ENCODE assay signal across 8 mouse cellular contexts in the genomic region with DNA sequence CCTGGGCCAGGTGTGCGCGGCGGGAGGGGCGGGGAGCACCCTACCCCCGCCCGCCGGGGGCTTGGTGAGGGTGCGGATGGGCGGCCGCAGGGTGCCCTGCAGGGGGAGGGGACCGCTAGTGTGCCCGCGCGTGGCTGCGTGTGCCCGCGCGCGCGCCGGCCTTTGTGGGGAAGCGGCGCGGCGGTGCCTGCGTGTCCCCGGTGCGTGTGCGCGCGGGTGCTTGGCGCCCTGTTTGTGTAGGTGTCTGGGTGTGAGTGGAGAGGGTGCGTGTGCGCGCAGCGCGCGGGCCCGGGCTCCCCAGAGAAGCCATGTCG. TPM values are rescaled to one million over a fixed set of nuclear protein-coding genes. Genes with fewer than 3 reads are reported as not detected.
DNase-seq lines count a peak whose midpoint lies in the region; ATAC-seq and TF ChIP-seq lines count a peak whose summit lies in the region.

No protein-coding gene starts in this region.

- no peak for TF ChIP-seq CTCF in embryonic fibroblast, embryonic 13.5 days (IDR thresholded peaks at IDR 0.05; ENCODE audit: borderline replicate concordance, insufficient read depth, low read length)

- peak overlapping the region; percentile 92 for H3K9ac ChIP-seq in heart, embryonic 15.5 days
- peak overlapping the region; percentile 99 for H3K9ac ChIP-seq in midbrain, embryonic 14.5 days (replicated peaks; ENCODE audit: low read length)

- peaks cover 62% of the 10 kb centered on the region for H3K4me1 ChIP-seq in heart, embryonic 15.5 days (replicated peaks)
- H3K4me1 ChIP-seq in embryonic fibroblast, embryonic 13.5 days (ENCODE audit: control insufficient read depth, insufficient read depth, low read length): peaks cover 6% of the 10 kb centered on the region
- H3K4me1 ChIP-seq in midbrain, embryonic 14.5 days (ENCODE audit: control insufficient read depth, insufficient read depth, low read length): peaks cover 44% of the 10 kb centered on the region

- peak overlapping the region; percentile 99 for H3K4me2 ChIP-seq in heart, embryonic 15.5 days
- H3K4me2 ChIP-seq in midbrain, embryonic 14.5 days (ENCODE audit: low read length): peak overlapping the region; percentile 60

- intact Hi-C loops in heart, postnatal 10 days (cut with DNase I): loop anchor here (1.0 kb wide), 1 partner anchor 54 kb away; the partner anchor contains the start of genes Asf1b and Gm10644

- peak overlapping the region; percentile 96 for H3K27ac ChIP-seq in heart, embryonic 15.5 days
- no peak overlapping the region for H3K27ac ChIP-seq in embryonic fibroblast, embryonic 13.5 days (ENCODE audit: insufficient read depth, low read length)
- peak overlapping the region; percentile 99 for H3K27ac ChIP-seq in midbrain, embryonic 14.5 days (replicated peaks; ENCODE audit: low read depth, low read length)

- peak overlapping the region; percentile 94 for H3K4me3 ChIP-seq in heart, embryonic 15.5 days
- H3K4me3 ChIP-seq in embryonic fibroblast, embryonic 13.5 days (ENCODE audit: insufficient read depth, low read length): peak overlapping the region; percentile 59
- peak overlapping the region; percentile 99 for H3K4me3 ChIP-seq in midbrain, embryonic 14.5 days (replicated peaks; ENCODE audit: low read depth, low read length)

- no peaks in the 10 kb centered on the region for H3K9me3 ChIP-seq in heart, embryonic 15.5 days (replicated peaks)
- no peaks in the 10 kb centered on the region for H3K9me3 ChIP-seq in midbrain, embryonic 14.5 days (ENCODE audit: control insufficient read depth, low read length)

- no peak for DNase-seq in heart, postnatal 10 days
- peak; percentile 43 for DNase-seq in Muller cell, postnatal 12 days (ENCODE audit: inconsistent ontology term)
- peak; percentile 65 to 78 for DNase-seq in layer of hippocampus, postnatal 36 days
- DNase-seq in midbrain, embryonic 14.5 days: peak; percentile 91
- peak; percentile 30 to 35 for DNase-seq in thymus, postnatal 10 days (ENCODE audit: low spot score in 2 of 2)
- no peak for DNase-seq in B cell, adult 2 months

- ATAC-seq in heart, embryonic 15.5 days (replicated peaks; ENCODE audit: insufficient number of reproducible peaks, insufficient read depth, low FRiP score, low read depth): no peak
- no peak for ATAC-seq in midbrain, embryonic 14.5 days (ENCODE audit: low FRiP score, low TSS enrichment)

- H3K36me3 ChIP-seq in heart, embryonic 15.5 days: 0 out of 2 replicates have a peak, but pooled peaks cover 3% of the 10 kb centered on the region
- no peaks in the 10 kb centered on the region for H3K36me3 ChIP-seq in midbrain, embryonic 14.5 days (ENCODE audit: control insufficient read depth, insufficient read depth, low read length)

- peaks cover 8% of the 10 kb centered on the region for H3K27me3 ChIP-seq in heart, embryonic 15.5 days
- H3K27me3 ChIP-seq in midbrain, embryonic 14.5 days (ENCODE audit: control insufficient read depth, insufficient read depth, low read length): no peaks in the 10 kb centered on the region

- WGBS in heart, embryonic 15.5 days: 0% methylated on average over 26 of the region's 40 CpGs
- under 1% methylated on average over 29 of the region's 40 CpGs for WGBS in midbrain, embryonic 14.5 days

- TF ChIP-seq POLR2A in embryonic fibroblast, embryonic 13.5 days (IDR thresholded peaks at IDR 0.05; ENCODE audit: low read depth, low read length): no peak

RNA-seq across cellular contexts. Expression of gene Adgrl1, which starts 1.0 kb away (rescaled TPM):
- 7.1 and 10.7 TPM in 2 replicates for polyA plus RNA-seq in heart, embryonic 15.5 days (2015; fragmentation: Nextera tagmentation; extraction: Ambion mirVana)
- total RNA-seq in heart, postnatal 10 days (2021): 10 to 100 TPM; 29.8 to 29.9 TPM
- polyA plus RNA-seq in embryonic fibroblast, embryonic 13.5 days (2011; ENCODE audit: insufficient read length, low read depth, missing spikeins): 67.4 and 95.4 TPM in 2 replicates
- 100 to 1,000 TPM; 319 to 321 TPM for total RNA-seq in layer of hippocampus, postnatal 36 days (2021)
- 77.2 and 92.7 TPM in 2 replicates for polyA plus RNA-seq in midbrain, embryonic 14.5 days (2014; fragmentation: Nextera tagmentation; extraction: Ambion mirVana)

RNA-seq across cellular contexts. Expression of gene Gm10644, which starts 54.1 kb away (rescaled TPM):
- polyA plus RNA-seq in heart, embryonic 15.5 days (2015; fragmentation: Nextera tagmentation; extraction: Ambion mirVana): 0.76 and 0.93 TPM in 2 replicates
- total RNA-seq in heart, postnatal 10 days (2021): under 1 TPM; 0.20 to 0.22 TPM
- not detected in 2 replicates for polyA plus RNA-seq in embryonic fibroblast, embryonic 13.5 days (2011; ENCODE audit: insufficient read length, low read depth, missing spikeins)
- total RNA-seq in layer of hippocampus, postnatal 36 days (2021): under 1 TPM; 0.43 to 0.47 TPM
- 1.0 and 1.1 TPM in 2 replicates for polyA plus RNA-seq in midbrain, embryonic 14.5 days (2014; fragmentation: Nextera tagmentation; extraction: Ambion mirVana)

RNA-seq across cellular contexts. Expression of gene Asf1b, which starts 54.4 kb away (rescaled TPM):
- polyA plus RNA-seq in heart, embryonic 15.5 days (2015; fragmentation: Nextera tagmentation; extraction: Ambion mirVana): 55.8 and 63.3 TPM in 2 replicates
- total RNA-seq in heart, postnatal 10 days (2021): 1 to 10 TPM; 7.6 to 7.8 TPM
- polyA plus RNA-seq in embryonic fibroblast, embryonic 13.5 days (2011; ENCODE audit: insufficient read length, low read depth, missing spikeins): 16.6 and 17.2 TPM in 2 replicates
- under 1 TPM; 0.32 to 0.48 TPM for total RNA-seq in layer of hippocampus, postnatal 36 days (2021)
- polyA plus RNA-seq in midbrain, embryonic 14.5 days (2014; fragmentation: Nextera tagmentation; extraction: Ambion mirVana): 7.9 and 15.5 TPM in 2 replicates

Comparison
In these comparisons a context has a peak if more than half of its experiments do, and no peak if none do; other contexts are left out.
1. DNase-seq: peak in Muller cell, postnatal 12 days (single experiment), layer of hippocampus, postnatal 36 days (2 of 2), midbrain, embryonic 14.5 days (single experiment) and thymus, postnatal 10 days (2 of 2); none in heart, postnatal 10 days (0 of 2) and B cell, adult 2 months (0 of 2).
2. Peak in every context shown above with its lines, with median percentiles within 50 percentile points of each other: H3K4me3 ChIP-seq.